Mouse (Mus musculus) E14TG2a.4 (cell line): ENCODE data around the gene Cd209a.

ENCODE experiments used
- CTCF ChIP-seq: conservative IDR thresholded peaks from 2 replicates; pipeline ENCODE4 v1.5.1; 2014; ENCODE audit warnings: low read length
- POU5F1 ChIP-seq: IDR thresholded peaks from 2 replicates; pipeline ENCODE4 v1.6.1; 2014; ENCODE audit warnings: low read length, borderline replicate concordance

- TF ChIP-seq CTCF (no peak), POU5F1 (no peak)
Observed at GRCm38 (mm10) chr8:3694121-3694520, 54.7 kb downstream of the Cd209a start, which contains the start of gene Fcer2a.
